In the genomic region with DNA sequence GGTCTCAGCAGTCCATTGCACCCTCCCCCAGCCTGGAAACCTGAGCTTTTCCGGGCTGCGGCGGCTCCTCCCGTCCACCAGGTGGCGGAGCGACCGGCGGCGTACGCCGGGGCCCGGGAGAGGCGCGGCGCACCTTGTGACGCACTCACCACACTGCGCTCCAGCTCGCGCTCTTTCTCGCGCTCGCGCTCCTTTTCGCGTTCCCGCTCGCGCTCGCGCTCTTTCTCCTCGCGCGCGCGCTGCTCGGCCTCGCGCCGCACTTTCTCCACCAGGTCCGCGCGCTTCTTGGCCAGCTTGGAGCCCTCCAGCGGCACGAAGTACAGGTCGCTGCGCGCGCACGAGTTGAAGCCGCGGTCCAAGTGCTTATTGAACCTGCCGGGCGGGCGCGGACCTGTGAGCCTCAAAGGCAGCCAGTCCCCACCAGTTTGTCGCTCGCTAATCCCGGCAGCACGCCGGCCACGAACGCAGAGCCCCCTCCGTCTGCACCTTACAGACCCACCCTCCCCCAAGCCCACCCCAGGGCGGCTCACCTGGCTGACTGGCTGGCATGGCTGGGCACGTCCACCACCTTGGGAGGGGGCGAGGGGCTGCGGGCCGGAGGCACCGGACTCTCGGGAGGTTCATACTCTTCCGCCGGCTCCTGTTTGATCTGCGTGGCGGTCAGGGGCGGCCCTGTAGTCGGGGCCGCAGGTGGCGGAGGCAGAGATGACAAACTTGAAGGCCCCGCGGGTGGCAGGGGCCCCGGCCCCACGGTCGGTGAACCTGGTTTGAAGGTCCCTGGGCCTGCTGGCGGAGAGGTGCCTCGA, we compare ENCODE assay signal across 8 mouse cellular contexts. TPM values are rescaled to one million over a fixed set of nuclear protein-coding genes. Genes with fewer than 3 reads are reported as not detected.
DNase-seq lines count a peak whose midpoint lies in the region; ATAC-seq lines count a peak whose summit lies in the region.

No protein-coding gene starts in this region.

- peak; percentile 83 for ATAC-seq in intestine, embryonic 16.5 days

- H3K4me3 ChIP-seq in intestine, embryonic 16.5 days (ENCODE audit: low read length) = peak overlapping the region; percentile 62
- peak overlapping the region; percentile 76 for H3K4me3 ChIP-seq in midbrain, embryonic 10.5 days

- H3K27me3 ChIP-seq in intestine, embryonic 16.5 days (replicated peaks; ENCODE audit: control insufficient read depth, insufficient read depth, low read length) = no peaks in the 10 kb centered on the region
- 0 out of 2 replicates have a peak, but pooled peaks cover 4% of the 10 kb centered on the region for H3K27me3 ChIP-seq in midbrain, embryonic 10.5 days (ENCODE audit: low read depth, poor library complexity, severe bottlenecking)

- WGBS in intestine, embryonic 16.5 days = 1% methylated on average over 85 of the region's 85 CpGs
- WGBS in midbrain, embryonic 10.5 days = under 1% methylated on average over 85 of the region's 85 CpGs

- intact Hi-C loops in left cerebral cortex, postnatal 36 days (cut with DNase I) = loop anchor here (1.0 kb wide), 1 partner anchor 33 kb away; a partner anchor contains a TSS

- peaks cover 24% of the 10 kb centered on the region for H3K4me1 ChIP-seq in intestine, embryonic 16.5 days (ENCODE audit: control insufficient read depth, insufficient read depth, low read length)
- H3K4me1 ChIP-seq in midbrain, embryonic 10.5 days = peaks cover 46% of the 10 kb centered on the region

- H3K27ac ChIP-seq in intestine, embryonic 16.5 days (ENCODE audit: low read length) = peak overlapping the region; percentile 90
- H3K27ac ChIP-seq in midbrain, embryonic 10.5 days (replicated peaks) = peak overlapping the region; percentile 96

- peak overlapping the region; percentile 99 for H3K4me2 ChIP-seq in intestine, embryonic 16.5 days (ENCODE audit: low read depth, low read length)

- H3K9ac ChIP-seq in intestine, embryonic 16.5 days (ENCODE audit: low read depth, low read length) = peak overlapping the region; percentile 96

- no peaks in the 10 kb centered on the region for H3K9me3 ChIP-seq in intestine, embryonic 16.5 days (ENCODE audit: control insufficient read depth, low read length)
- no peaks in the 10 kb centered on the region for H3K9me3 ChIP-seq in midbrain, embryonic 10.5 days (replicated peaks)

- H3K36me3 ChIP-seq in intestine, embryonic 16.5 days (ENCODE audit: control insufficient read depth, insufficient read depth, low read length) = peaks cover 20% of the 10 kb centered on the region; the same call in 1 of the 2 replicates
- peaks cover 70% of the 10 kb centered on the region for H3K36me3 ChIP-seq in midbrain, embryonic 10.5 days

- DNase-seq in adrenal gland, postnatal 10 days = peak; percentile 96
- DNase-seq in embryo, embryonic 9.5 days (ENCODE audit: extremely low spot score) = peak; percentile 95
- DNase-seq in gastrocnemius, postnatal 4 days (ENCODE audit: low spot score in 2 of 2) = peak; percentile 85 to 92
- DNase-seq in left cerebral cortex, postnatal 36 days (ENCODE audit: low spot score in 2 of 2) = peak; percentile 93 to 96
- DNase-seq in midbrain, embryonic 10.5 days (ENCODE audit: low spot score) = peak; percentile 91
- peak; percentile 91 to 92 for DNase-seq in right cerebral cortex, postnatal 36 days (ENCODE audit: low spot score in 2 of 2)
- peak; percentile 93 to 94 for DNase-seq in urinary bladder, postnatal 4 days (ENCODE audit: low spot score in 2 of 2)

RNA-seq across cellular contexts. Expression of a gene that starts 4.5 kb away (rescaled TPM):
- total RNA-seq in adrenal gland, postnatal 10 days (2021) = 100 to 1,000 TPM; 321 to 324 TPM
- 100 to 1,000 TPM; 177 to 209 TPM for total RNA-seq in gastrocnemius, postnatal 4 days (2021)
- polyA plus RNA-seq in intestine, embryonic 16.5 days (2015; fragmentation: Nextera tagmentation; extraction: Ambion mirVana) = 309 and 334 TPM in 2 replicates
- 100 to 1,000 TPM; 285 to 313 TPM for total RNA-seq in left cerebral cortex, postnatal 36 days (2021)
- 445 and 490 TPM in 2 replicates for polyA plus RNA-seq in midbrain, embryonic 10.5 days (2016; fragmentation: Nextera tagmentation; extraction: Ambion mirVana)

RNA-seq across cellular contexts. Expression of a gene that starts 7.2 kb away (rescaled TPM):
- 10 to 100 TPM; 13.0 to 13.5 TPM for total RNA-seq in adrenal gland, postnatal 10 days (2021)
- total RNA-seq in gastrocnemius, postnatal 4 days (2021) = 1 to 10 TPM; 4.6 to 6.4 TPM
- 20.4 and 22.5 TPM in 2 replicates for polyA plus RNA-seq in intestine, embryonic 16.5 days (2015; fragmentation: Nextera tagmentation; extraction: Ambion mirVana)
- total RNA-seq in left cerebral cortex, postnatal 36 days (2021) = 1 to 10 TPM; 3.7 to 6.6 TPM
- 6.1 and 7.2 TPM in 2 replicates for polyA plus RNA-seq in midbrain, embryonic 10.5 days (2016; fragmentation: Nextera tagmentation; extraction: Ambion mirVana)

RNA-seq across cellular contexts. Expression of a gene that starts 10.1 kb away (rescaled TPM):
- 1 to 10 TPM in 1 of 2 experiments, not detected in 1; 1.1 TPM for total RNA-seq in adrenal gland, postnatal 10 days (2021)
- under 1 TPM in 1 of 2 experiments, not detected in 1; 0.83 TPM for total RNA-seq in gastrocnemius, postnatal 4 days (2021)
- polyA plus RNA-seq in intestine, embryonic 16.5 days (2015; fragmentation: Nextera tagmentation; extraction: Ambion mirVana) = not detected in 2 replicates
- total RNA-seq in left cerebral cortex, postnatal 36 days (2021) = not detected
- not detected in 2 replicates for polyA plus RNA-seq in midbrain, embryonic 10.5 days (2016; fragmentation: Nextera tagmentation; extraction: Ambion mirVana)

RNA-seq across cellular contexts. Expression of a gene that starts 10.6 kb away (rescaled TPM):
- 10 to 100 TPM; 64.0 to 71.5 TPM for total RNA-seq in adrenal gland, postnatal 10 days (2021)
- total RNA-seq in gastrocnemius, postnatal 4 days (2021) = 10 to 100 TPM; 52.9 to 66.5 TPM
- 8.3 and 8.8 TPM in 2 replicates for polyA plus RNA-seq in intestine, embryonic 16.5 days (2015; fragmentation: Nextera tagmentation; extraction: Ambion mirVana)
- 100 to 1,000 TPM; 162 to 175 TPM for total RNA-seq in left cerebral cortex, postnatal 36 days (2021)
- polyA plus RNA-seq in midbrain, embryonic 10.5 days (2016; fragmentation: Nextera tagmentation; extraction: Ambion mirVana) = 10.2 and 10.5 TPM in 2 replicates

RNA-seq across cellular contexts. Expression of a gene that starts 23.8 kb away (rescaled TPM):
- total RNA-seq in adrenal gland, postnatal 10 days (2021) = 10 to 100 TPM; 13.0 to 21.0 TPM
- 1 to 10 TPM; 6.0 to 6.5 TPM for total RNA-seq in gastrocnemius, postnatal 4 days (2021)
- 7.1 and 7.9 TPM in 2 replicates for polyA plus RNA-seq in intestine, embryonic 16.5 days (2015; fragmentation: Nextera tagmentation; extraction: Ambion mirVana)
- total RNA-seq in left cerebral cortex, postnatal 36 days (2021) = 1,000 to 10,000 TPM; 1,042 to 1,110 TPM
- polyA plus RNA-seq in midbrain, embryonic 10.5 days (2016; fragmentation: Nextera tagmentation; extraction: Ambion mirVana) = 4.6 and 6.5 TPM in 2 replicates

Comparison
In these comparisons a context has a peak if more than half of its experiments do, and no peak if none do; other contexts are left out.
1. Peak in every context shown above with its lines: DNase-seq, ATAC-seq, H3K4me3 ChIP-seq and H3K27ac ChIP-seq.